Mouse (Mus musculus) ES-E14 (cell line): Measurements from ENCODE around the gene Smarcal1. TPM values are rescaled to one million over a fixed set of nuclear protein-coding genes. Genes with fewer than 3 reads are reported as not detected.

Experiments used
- DNase-seq: peaks from one replicate; pipeline ENCODE4 v3.0.0-alpha.2; 2013; ENCODE audit warnings: low read depth, low spot score
- H3K27ac ChIP-seq: 2 replicates; pipeline ENCODE4 v1.5.1; 2012; ENCODE audit warnings: low read depth, mild to moderate bottlenecking, low read length, moderate library complexity, mixed read lengths; ENCODE audit not compliant: poor library complexity, insufficient read depth, severe bottlenecking
- H3K36me3 ChIP-seq: 2 replicates; pipeline ENCODE4 v1.6.1; 2012; ENCODE audit warnings: mild to moderate bottlenecking, low read length, moderate library complexity, mixed read lengths; ENCODE audit not compliant: control insufficient read depth, poor library complexity, insufficient read depth, severe bottlenecking
- H3K4me1 ChIP-seq, 2 experiments: fragments of 150-350 bp in 1 of 2; sonication (generic) in 1 of 2; 2 replicates each; pipeline ENCODE4 v1.6.1; 2012; ENCODE audit warnings: low read length in 2 of 2, mild to moderate bottlenecking in 1 of 2, mixed read lengths in 1 of 2; ENCODE audit not compliant: control insufficient read depth in 2 of 2, insufficient read depth in 2 of 2, poor library complexity in 1 of 2
- H3K4me3 ChIP-seq, 2 experiments: fragments of 150-350 bp in 1 of 2; sonication (generic) in 1 of 2; 2 replicates each; pipeline ENCODE4 v1.5.1; 2012; ENCODE audit warnings: low read length in 2 of 2, low read depth in 1 of 2, mild to moderate bottlenecking in 1 of 2, mixed read lengths in 1 of 2; ENCODE audit not compliant: insufficient read depth in 1 of 2, poor library complexity in 1 of 2, severe bottlenecking in 1 of 2
- H3K9ac ChIP-seq: 2 replicates; pipeline ENCODE4 v1.6.1; 2012; ENCODE audit warnings: low read depth, mild to moderate bottlenecking, low read length, mixed read lengths; ENCODE audit not compliant: poor library complexity, insufficient read depth, severe bottlenecking
- H3K9me3 ChIP-seq: fragments of 150-350 bp; sonication (generic); 2 replicates; pipeline ENCODE4 v1.6.1; 2012; ENCODE audit warnings: low read depth, mild to moderate bottlenecking, low read length; ENCODE audit not compliant: control insufficient read depth, insufficient read depth
- CHD2 ChIP-seq: IDR thresholded peaks from 2 replicates; pipeline ENCODE4 v1.6.1; 2014; ENCODE audit warnings: mild to moderate bottlenecking, low read depth, low read length, inconsistent platforms
- HCFC1 ChIP-seq: IDR thresholded peaks from 2 replicates; pipeline ENCODE4 v1.6.1; 2012; ENCODE audit warnings: low read length, inconsistent platforms, borderline replicate concordance; ENCODE audit not compliant: insufficient read depth
- MAFK ChIP-seq: IDR thresholded peaks from 2 replicates; pipeline ENCODE4 v1.6.1; 2014; ENCODE audit warnings: mild to moderate bottlenecking, low read depth, low read length, inconsistent platforms; ENCODE audit not compliant: insufficient read depth
- ZC3H11A ChIP-seq: IDR thresholded peaks from 2 replicates; pipeline ENCODE4 v1.6.1; 2012; ENCODE audit warnings: low read depth, mild to moderate bottlenecking, inconsistent platforms, low read length, borderline replicate concordance
- ZNF384 ChIP-seq: IDR thresholded peaks from 2 replicates; pipeline ENCODE4 v1.6.1; 2012; ENCODE audit warnings: low read depth, low read length, inconsistent platforms
- in situ Hi-C, 2 experiments: fragments of 600-800 bp; cut with MboI; formaldehyde crosslinking; loops; one replicate each; pipeline ENCODE4 v1.15.1; 2025; ENCODE audit warnings: low sequenced_read_pairs in 2 of 2, inconsistent platforms in 1 of 2; ENCODE audit not compliant: unreplicated experiment in 2 of 2
- total RNA-seq: library from RNA; depleted of rRNA; stranded (reverse); fragments of 300-350 nt; gene quantifications from 2 replicates; pipeline ENCODE4 v1.2.3, GENCODE M21; 2012

The Smarcal1 gene
- total RNA-seq, 1 experiment: 20.9 TPM

DNA sequence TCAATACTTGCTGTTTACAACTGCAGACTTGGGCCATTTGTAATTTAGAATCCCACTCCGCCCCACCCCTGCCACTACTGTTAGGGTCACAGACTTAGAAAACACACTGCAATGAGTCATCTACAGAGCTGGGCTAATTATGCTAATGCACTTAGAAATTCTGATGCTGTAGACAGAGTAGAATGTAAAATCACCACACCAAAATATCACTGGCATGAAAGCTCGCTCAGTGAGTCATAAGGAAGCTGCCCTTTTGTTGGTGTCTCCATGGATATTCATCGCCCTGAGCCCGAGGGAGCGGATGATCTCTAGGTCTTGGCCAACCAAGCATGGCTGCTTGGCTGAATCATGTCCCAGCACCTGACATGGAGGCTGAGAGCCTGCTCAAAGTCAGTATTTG, 44.8 kb upstream of the Smarcal1 start:
- H3K9ac ChIP-seq: no peak overlapping the region
- in situ Hi-C loops: no loop called here
- DNase-seq: no peak
- H3K9me3 ChIP-seq: no peaks in the 10 kb centered on the region
- H3K36me3 ChIP-seq: no peaks in the 10 kb centered on the region
- no peak overlapping the region for H3K4me3 ChIP-seq
- H3K4me1 ChIP-seq: peaks cover 0 to 6% of the 10 kb centered on the region in 2 experiments; a peak in 1 of 4 replicates
- no peak for TF ChIP-seq MAFK
- TF ChIP-seq CHD2: no peak
- TF ChIP-seq HCFC1: no peak
- TF ChIP-seq ZC3H11A: no peak
- no peak for TF ChIP-seq ZNF384
- no peak overlapping the region for H3K27ac ChIP-seq

GRCm38 (mm10) chr1:72550317-72550716, 32.7 kb upstream of the Smarcal1 start:
- DNase-seq: no peak
- H3K9me3 ChIP-seq: no peaks in the 10 kb centered on the region
- no peak overlapping the region for H3K4me3 ChIP-seq
- no peak overlapping the region for H3K27ac ChIP-seq
- in situ Hi-C loops: no loop called here
- no peaks in the 10 kb centered on the region for H3K4me1 ChIP-seq
- no peaks in the 10 kb centered on the region for H3K36me3 ChIP-seq
- no peak overlapping the region for H3K9ac ChIP-seq
- TF ChIP-seq MAFK (no peak), HCFC1 (no peak), CHD2 (no peak), ZC3H11A (no peak), ZNF384 (no peak)

- Histone ChIP-seq H3K36me3 (no peaks in the 10 kb centered on the region), H3K4me1 (no peaks in the 10 kb centered on the region), H3K9ac (no peak overlapping the region), H3K27ac (no peak overlapping the region), H3K9me3 (no peaks in the 10 kb centered on the region), H3K4me3 (no peak overlapping the region)
- TF ChIP-seq CHD2 (no peak), HCFC1 (no peak), ZNF384 (no peak), ZC3H11A (no peak), MAFK (no peak)
- in situ Hi-C loops: no loop called here
- no peak for DNase-seq
Observed at GRCm38 (mm10) chr1:72556471-72556870, 26.6 kb upstream of the Smarcal1 start.

DNA sequence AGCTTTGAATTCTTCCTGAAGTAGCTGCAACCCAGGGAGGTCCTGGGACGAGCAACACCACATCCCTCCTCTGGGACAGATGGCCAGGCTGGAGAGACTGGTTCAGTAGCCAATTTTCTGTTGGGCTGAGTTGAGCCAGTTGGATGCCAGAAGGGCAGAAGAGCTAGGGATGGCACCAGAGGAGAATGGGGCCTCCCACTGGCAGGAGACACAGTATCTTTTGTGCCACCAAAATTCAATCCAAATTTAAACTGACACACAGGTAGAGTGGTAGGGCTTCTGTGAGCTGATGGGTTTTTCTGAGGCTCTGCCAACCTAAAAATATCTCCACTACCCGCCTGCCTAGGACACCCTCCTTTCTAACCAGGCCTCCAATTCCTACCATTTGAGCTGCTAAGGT, 24.4 kb upstream of the Smarcal1 start:
- Histone ChIP-seq H3K36me3 (no peaks in the 10 kb centered on the region), H3K9me3 (no peaks in the 10 kb centered on the region), H3K4me3 (no peak overlapping the region), H3K9ac (no peak overlapping the region), H3K27ac (no peak overlapping the region), H3K4me1 (no peaks in the 10 kb centered on the region)
- no peak for DNase-seq
- in situ Hi-C loops: no loop called here
- TF ChIP-seq HCFC1 (no peak), CHD2 (no peak), MAFK (no peak), ZC3H11A (no peak), ZNF384 (no peak)

GRCm38 (mm10) chr1:72564334-72564962, 18.6 kb upstream of the Smarcal1 start:
- no peak overlapping the region for H3K4me3 ChIP-seq
- in situ Hi-C loops: no loop called here
- no peak overlapping the region for H3K9ac ChIP-seq
- no peaks in the 10 kb centered on the region for H3K9me3 ChIP-seq
- TF ChIP-seq HCFC1 (no peak), MAFK (no peak), ZC3H11A (no peak), ZNF384 (no peak), CHD2 (no peak)
- no peaks in the 10 kb centered on the region for H3K36me3 ChIP-seq
- no peak for DNase-seq
- H3K4me1 ChIP-seq: no peaks in the 10 kb centered on the region
- no peak overlapping the region for H3K27ac ChIP-seq
